Mouse (Mus musculus): ENCODE measurements around the gene Nudt1. TPM values are rescaled to one million over a fixed set of nuclear protein-coding genes. Genes with fewer than 3 reads are reported as not detected.
"Not testable (repeated sequence)": the region's sequence is repeated elsewhere in the genome, so short reads cannot be mapped to it uniquely, and the experiment has no call there.

The Nudt1 gene
- polyA plus RNA-seq, 1 experiment from 2014 or later, result 22.4 TPM

DNA sequence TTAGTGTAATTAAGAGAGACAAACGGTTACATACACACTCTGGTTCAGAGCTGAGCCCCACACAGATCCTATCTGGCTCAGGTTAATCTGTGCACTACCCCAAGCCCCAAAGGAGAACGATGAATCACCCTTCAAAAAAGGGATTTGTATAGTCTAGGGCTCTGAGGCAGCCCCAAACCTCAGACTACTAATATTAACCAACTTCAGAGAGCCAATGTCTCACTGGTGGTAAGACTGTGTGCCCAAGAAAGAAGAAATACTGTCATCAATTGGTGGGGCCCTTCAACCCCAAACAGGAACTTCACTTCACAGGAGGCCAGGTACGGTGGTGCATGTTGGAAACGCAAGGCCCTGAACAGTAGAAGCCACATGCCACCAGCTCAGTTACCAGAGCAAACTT lies 23.8 kb downstream of the Nudt1 start:
- Histone ChIP-seq H3K4me1 (replicated peaks) (no peaks in the 10 kb centered on the region), H3K27me3 (no peaks in the 10 kb centered on the region), H3K4me2 (no peak overlapping the region), H3K9ac (no peak overlapping the region), H3K36me3 (peaks cover 10% of the 10 kb centered on the region; the same call in 1 of the 2 replicates), H3K27ac (no peak overlapping the region), H3K9me3 (replicated peaks) (no peaks in the 10 kb centered on the region), H3K4me3 (no peak overlapping the region)
- whole genome bisulfite sequencing, result 87% methylated on average over 4 of the region's 4 CpGs
- ATAC-seq (replicated peaks; ENCODE audit: insufficient number of reproducible peaks, insufficient read depth, low FRiP score, low read depth), result no peak

DNA sequence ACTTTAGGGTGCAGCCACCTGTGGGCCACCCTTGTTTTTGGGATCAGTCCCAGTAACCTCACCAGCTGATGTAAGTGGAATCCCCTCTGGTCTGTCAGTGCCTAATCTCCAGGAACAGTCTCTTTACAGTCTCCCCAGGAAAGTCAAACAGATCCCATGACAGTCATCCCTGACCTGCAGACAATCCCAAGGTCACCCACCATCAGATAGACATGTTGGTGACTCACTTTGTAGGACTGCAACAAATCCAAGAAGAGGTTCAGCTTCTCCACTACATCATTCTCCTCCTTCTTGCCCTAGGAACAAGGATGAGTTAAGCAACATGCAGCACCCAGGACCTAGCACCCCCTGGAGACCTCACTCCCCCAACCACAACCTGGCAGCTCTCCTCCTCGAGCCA lies 24.6 kb downstream of the Nudt1 start:
- Histone ChIP-seq H3K27me3 (no peaks in the 10 kb centered on the region), H3K36me3 (peaks cover 10% of the 10 kb centered on the region; the same call in 1 of the 2 replicates), H3K27ac (no peak overlapping the region), H3K4me3 (no peak overlapping the region), H3K9ac (no peak overlapping the region), H3K9me3 (replicated peaks) (no peaks in the 10 kb centered on the region), H3K4me1 (replicated peaks) (no peaks in the 10 kb centered on the region), H3K4me2 (no peak overlapping the region)
- 74% methylated on average over 1 of the region's 1 CpGs for WGBS
- no peak for ATAC-seq (replicated peaks; ENCODE audit: insufficient number of reproducible peaks, insufficient read depth, low FRiP score, low read depth)

DNA sequence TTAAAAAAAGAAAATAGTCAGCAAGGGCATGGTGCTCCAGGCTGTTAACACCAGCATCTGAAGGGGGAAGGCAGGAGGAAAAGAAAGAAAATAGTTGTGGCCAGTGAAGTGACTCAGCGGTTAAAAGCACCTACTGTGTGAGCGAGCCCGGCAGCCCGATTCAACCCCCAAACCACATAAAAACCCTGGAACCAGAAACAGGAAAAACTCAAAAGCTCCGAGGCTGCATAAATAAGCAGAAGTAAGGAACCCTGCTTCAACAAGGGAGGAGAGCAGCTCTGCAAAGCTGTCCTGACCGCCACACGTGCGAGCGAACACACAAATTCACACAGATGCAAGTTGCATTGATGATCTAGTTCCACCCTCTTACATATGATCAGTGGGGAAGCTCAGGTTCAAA lies 28.4 kb downstream of the Nudt1 start:
- Histone ChIP-seq H3K4me2 (no peak overlapping the region), H3K9ac (no peak overlapping the region), H3K27ac (no peak overlapping the region), H3K36me3 (peaks cover 41% of the 10 kb centered on the region), H3K9me3 (replicated peaks) (no peaks in the 10 kb centered on the region), H3K27me3 (no peaks in the 10 kb centered on the region), H3K4me1 (replicated peaks) (no peaks in the 10 kb centered on the region), H3K4me3 (no peak overlapping the region)
- 87% methylated on average over 9 of the region's 9 CpGs for WGBS
- ATAC-seq (replicated peaks; ENCODE audit: insufficient number of reproducible peaks, insufficient read depth, low FRiP score, low read depth), result no peak

DNA sequence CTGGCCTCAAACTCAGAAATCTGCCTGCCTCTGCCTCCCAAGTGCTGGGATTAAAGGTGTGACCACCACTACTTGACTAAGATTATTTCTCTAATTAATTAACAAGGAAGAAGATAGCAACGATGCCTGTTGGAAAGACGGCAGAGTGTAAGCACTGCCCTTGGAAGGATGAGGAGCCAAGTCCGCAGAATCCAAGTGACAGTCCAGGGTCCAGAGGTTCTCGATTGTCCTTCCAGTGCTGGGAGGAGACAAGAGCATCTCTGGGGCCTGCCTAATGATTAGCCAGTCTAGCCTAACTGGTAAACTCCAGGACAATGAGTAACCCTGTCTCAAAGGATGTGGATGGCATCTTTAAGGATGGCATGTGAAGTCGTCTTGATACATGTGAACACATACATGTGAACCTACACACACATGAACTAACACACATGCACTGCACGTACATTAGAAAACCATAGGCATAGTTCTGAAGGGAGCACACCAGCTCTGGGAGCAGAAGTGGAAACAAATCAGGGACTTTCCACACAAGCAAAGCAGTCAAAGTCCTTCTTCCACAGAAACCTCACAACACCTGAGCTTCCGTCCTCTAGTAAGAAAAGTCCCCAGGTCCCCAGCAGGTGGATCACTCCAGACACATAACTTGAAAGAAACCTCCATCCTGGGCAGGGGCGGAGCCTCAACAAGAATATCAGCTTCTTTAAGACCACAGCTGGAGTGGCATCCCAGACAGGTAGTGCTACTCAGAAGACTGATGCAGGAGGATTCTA lies 29.5 kb downstream of the Nudt1 start:
- WGBS, result 88% methylated on average over 8 of the region's 8 CpGs

DNA sequence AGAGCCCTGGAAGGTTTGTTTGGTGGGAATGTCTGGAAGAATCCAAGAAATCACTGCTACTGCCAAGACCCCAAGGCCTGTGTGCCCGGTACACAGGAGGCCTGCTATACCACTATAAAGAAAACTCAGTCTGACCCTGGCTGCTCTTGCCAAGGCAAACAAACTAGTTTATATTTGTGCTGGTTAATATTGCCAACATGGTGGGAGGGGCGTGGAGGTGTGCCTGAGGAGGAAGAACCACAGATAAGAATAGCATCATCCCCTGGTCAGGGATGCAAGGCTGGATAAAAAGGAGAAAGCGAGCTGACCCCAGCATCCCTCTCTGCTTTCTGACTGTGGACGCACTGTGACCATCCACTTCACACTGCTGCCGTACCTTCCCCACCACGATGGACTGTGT lies 30.9 kb downstream of the Nudt1 start:
- no peak for ATAC-seq (replicated peaks; ENCODE audit: insufficient number of reproducible peaks, insufficient read depth, low FRiP score, low read depth)
- Histone ChIP-seq H3K36me3 (peaks cover 56% of the 10 kb centered on the region), H3K9me3 (replicated peaks) (no peaks in the 10 kb centered on the region), H3K4me3 (no peak overlapping the region), H3K4me2 (no peak overlapping the region), H3K9ac (no peak overlapping the region), H3K27ac (no peak overlapping the region), H3K4me1 (replicated peaks) (no peaks in the 10 kb centered on the region), H3K27me3 (no peaks in the 10 kb centered on the region)
- 90% methylated on average over 6 of the region's 6 CpGs for WGBS

More for the DNA sequence above, 29.5 kb downstream of the Nudt1 start:
- Histone ChIP-seq H3K9me3 (replicated peaks) (no peaks in the 10 kb centered on the region), H3K27ac (no peak overlapping the region), H3K4me3 (no peak overlapping the region), H3K4me2 (no peak overlapping the region), H3K27me3 (no peaks in the 10 kb centered on the region), H3K4me1 (replicated peaks) (no peaks in the 10 kb centered on the region), H3K9ac (no peak overlapping the region), H3K36me3 (peaks cover 46% of the 10 kb centered on the region)
- ATAC-seq (replicated peaks; ENCODE audit: insufficient number of reproducible peaks, insufficient read depth, low FRiP score, low read depth), result no peak

DNA sequence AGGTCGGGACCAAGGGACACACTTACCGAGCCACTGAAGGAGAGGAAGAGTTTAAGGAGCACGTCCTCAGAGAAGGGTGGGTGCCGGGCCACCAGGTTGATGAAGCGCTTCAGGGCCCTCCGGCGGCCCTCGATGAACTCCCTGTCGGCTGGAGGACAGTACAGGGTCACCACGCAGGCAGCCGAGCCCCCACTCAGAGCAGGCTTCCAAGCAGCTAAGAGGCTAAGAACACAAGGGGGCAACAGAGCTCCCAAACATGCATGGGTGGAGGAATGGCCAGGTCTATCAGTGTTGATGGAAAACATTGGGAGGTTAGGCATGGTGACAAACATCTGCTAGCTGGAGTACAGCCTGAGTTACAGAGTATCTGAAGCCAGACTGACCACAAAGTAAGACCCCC lies 34.5 kb downstream of the Nudt1 start:
- Histone ChIP-seq H3K9me3 (replicated peaks) (no peaks in the 10 kb centered on the region), H3K4me3 (no peak overlapping the region), H3K4me2 (no peak overlapping the region), H3K9ac (no peak overlapping the region), H3K27me3 (no peaks in the 10 kb centered on the region), H3K36me3 (peaks cover 63% of the 10 kb centered on the region), H3K27ac (no peak overlapping the region), H3K4me1 (replicated peaks) (no peaks in the 10 kb centered on the region)
- no peak for ATAC-seq (replicated peaks; ENCODE audit: insufficient number of reproducible peaks, insufficient read depth, low FRiP score, low read depth)
- WGBS, result 77% methylated on average over 11 of the region's 11 CpGs

DNA sequence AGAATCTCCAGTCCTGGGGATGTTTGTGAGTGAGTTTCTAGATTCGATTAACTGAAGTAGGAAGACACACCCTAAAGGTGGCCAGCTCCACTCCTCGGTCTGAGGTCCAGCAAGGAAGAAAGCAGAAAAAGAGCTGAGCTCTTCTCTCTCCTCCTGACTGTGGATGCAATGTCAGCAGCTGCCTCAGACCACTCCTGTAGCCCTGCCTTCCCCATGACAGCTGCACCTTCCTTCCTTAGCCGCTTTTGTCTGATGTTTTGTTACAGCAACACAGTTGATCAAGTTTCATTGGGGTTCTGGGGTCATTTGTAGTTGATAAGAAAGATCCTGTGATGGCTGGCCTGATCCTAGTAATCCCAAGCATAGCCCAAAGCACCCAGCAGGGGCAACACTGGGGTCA lies 36.0 kb downstream of the Nudt1 start:
- ATAC-seq (replicated peaks; ENCODE audit: insufficient number of reproducible peaks, insufficient read depth, low FRiP score, low read depth), result no peak
- Histone ChIP-seq H3K36me3 (peaks cover 51% of the 10 kb centered on the region), H3K4me3 (no peak overlapping the region), H3K27me3 (no peaks in the 10 kb centered on the region), H3K27ac (no peak overlapping the region), H3K9ac (no peak overlapping the region), H3K9me3 (replicated peaks) (no peaks in the 10 kb centered on the region), H3K4me1 (replicated peaks) (no peaks in the 10 kb centered on the region), H3K4me2 (no peak overlapping the region)
- 83% methylated on average over 3 of the region's 3 CpGs for WGBS

DNA sequence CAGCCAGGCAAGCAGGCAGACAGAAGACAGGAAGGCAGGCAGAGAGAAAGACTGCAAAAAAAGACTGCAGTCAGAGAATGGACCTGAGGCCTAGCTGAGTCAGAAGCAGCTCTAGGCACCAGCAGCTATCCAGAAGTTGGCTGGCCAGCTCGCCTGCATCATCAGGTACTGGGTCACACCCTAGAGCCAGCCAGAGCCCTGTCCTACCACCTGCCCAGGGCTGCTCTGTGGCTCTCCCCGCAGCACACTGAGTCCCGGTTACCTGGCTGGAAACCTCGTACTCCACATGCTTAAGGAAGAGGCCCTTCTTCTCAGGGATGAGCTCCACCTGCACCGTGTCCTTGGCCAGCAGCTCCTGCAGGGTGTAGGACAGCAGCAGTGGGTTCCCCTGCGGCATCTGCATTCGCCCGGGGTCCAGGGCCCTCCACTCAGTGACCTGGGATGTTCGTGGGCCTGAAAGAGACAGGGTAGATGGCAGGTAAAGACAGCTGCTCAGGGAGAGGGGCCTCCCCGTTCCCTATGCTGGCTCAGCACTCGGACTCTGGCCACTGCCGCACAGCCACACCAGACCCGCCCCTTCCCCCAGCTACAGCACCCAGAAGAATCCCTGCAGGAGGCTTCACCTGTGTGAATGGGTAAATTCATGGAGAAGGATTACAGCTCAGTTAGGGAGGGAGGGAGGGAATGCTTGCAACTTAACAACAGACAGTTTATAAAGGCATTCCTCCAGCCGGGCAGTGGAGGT lies 38.6 kb downstream of the Nudt1 start:
- H3K9ac ChIP-seq, result no peak overlapping the region
- 82% methylated on average over 14 of the region's 14 CpGs for WGBS
- ATAC-seq (replicated peaks; ENCODE audit: insufficient number of reproducible peaks, insufficient read depth, low FRiP score, low read depth), result no peak
- H3K4me2 ChIP-seq, result no peak overlapping the region
- no peak overlapping the region for H3K27ac ChIP-seq
- H3K4me3 ChIP-seq, result no peak overlapping the region
- H3K27me3 ChIP-seq, result no peaks in the 10 kb centered on the region
- H3K4me1 ChIP-seq (replicated peaks), result no peaks in the 10 kb centered on the region
- H3K9me3 ChIP-seq (replicated peaks), result no peaks in the 10 kb centered on the region
- peaks cover 26% of the 10 kb centered on the region for H3K36me3 ChIP-seq

DNA sequence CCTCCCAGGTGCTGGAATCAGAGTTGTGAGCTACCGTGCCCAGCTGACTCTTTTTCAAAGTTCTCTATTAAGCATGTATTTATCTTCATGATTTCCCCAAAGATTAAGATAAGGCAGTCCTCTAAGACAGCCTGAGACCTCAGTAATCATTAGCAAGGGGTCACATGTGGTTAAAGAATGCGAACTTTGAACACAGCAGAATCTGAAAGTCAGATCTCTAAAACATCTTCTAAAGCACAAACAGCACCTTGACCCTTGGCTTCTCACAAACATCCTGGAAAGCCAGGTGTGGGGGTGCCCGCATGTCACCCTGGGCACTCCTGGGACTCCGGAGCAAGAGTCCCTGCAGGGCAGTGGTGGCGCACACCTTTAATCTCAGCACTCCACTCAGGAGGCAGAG lies 43.0 kb downstream of the Nudt1 start:
- Histone ChIP-seq H3K27me3 (no peaks in the 10 kb centered on the region), H3K9me3 (replicated peaks) (no peaks in the 10 kb centered on the region), H3K27ac (no peak overlapping the region), H3K4me3 (no peak overlapping the region), H3K4me1 (replicated peaks) (no peaks in the 10 kb centered on the region), H3K36me3 (0 out of 2 replicates have a peak, but pooled peaks cover 2% of the 10 kb centered on the region), H3K4me2 (no peak overlapping the region), H3K9ac (no peak overlapping the region)
- WGBS, result 93% methylated on average over 5 of the region's 5 CpGs
- no peak for ATAC-seq (replicated peaks; ENCODE audit: insufficient number of reproducible peaks, insufficient read depth, low FRiP score, low read depth)

DNA sequence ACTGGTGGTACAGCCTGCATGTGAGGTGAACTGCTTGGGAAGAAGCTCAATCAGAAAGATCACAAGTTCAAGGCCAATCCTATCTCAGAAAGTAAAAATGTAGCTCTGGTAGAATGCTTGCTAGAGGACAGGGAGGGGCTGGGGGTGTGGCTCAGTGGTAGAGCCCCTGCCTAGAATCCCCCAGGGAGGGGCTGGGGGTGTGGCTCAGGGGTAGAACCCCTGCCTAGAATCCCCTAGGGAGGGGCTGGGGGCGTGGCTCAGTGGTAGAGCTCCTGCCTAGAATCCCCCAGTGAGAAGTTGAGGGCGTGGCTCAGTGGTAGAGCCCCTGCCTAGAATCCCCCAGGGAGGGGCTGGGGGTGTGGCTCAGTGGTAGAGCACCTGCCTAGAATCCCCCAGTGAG lies 46.7 kb downstream of the Nudt1 start:
- not testable (repeated sequence) for H3K4me1 ChIP-seq (replicated peaks); H3K4me2 ChIP-seq; H3K9me3 ChIP-seq (replicated peaks); H3K27ac ChIP-seq; H3K9ac ChIP-seq; H3K27me3 ChIP-seq; H3K4me3 ChIP-seq; H3K36me3 ChIP-seq; ATAC-seq (replicated peaks; ENCODE audit: insufficient number of reproducible peaks, insufficient read depth, low FRiP score, low read depth)
- WGBS, result 84% methylated on average over 2 of the region's 2 CpGs

DNA sequence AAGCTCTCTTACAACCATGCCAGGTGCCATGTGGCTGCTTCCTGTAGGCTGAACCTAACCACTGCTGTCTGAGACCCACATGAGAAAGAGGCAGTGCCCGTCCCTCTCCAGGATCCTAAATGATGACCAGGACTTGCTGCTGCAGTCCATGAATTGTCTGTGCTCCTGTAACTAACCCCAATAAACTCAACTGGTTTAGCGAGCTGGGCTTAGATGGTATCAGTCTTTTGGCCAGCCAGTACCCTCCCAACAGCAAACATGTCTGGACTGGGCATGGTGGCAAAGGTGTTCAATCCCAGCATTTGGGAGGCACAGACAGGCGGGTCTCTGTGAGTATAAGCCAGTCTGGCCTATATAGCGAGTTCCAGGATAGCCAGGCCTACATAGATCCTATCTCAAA lies 47.5 kb downstream of the Nudt1 start:
- no peak overlapping the region for H3K4me3 ChIP-seq
- H3K9ac ChIP-seq, result no peak overlapping the region
- H3K27ac ChIP-seq, result no peak overlapping the region
- no peaks in the 10 kb centered on the region for H3K27me3 ChIP-seq
- 92% methylated on average over 4 of the region's 4 CpGs for WGBS
- ATAC-seq (replicated peaks; ENCODE audit: insufficient number of reproducible peaks, insufficient read depth, low FRiP score, low read depth), result no peak
- peaks cover 6% of the 10 kb centered on the region for H3K4me1 ChIP-seq (replicated peaks)
- H3K4me2 ChIP-seq, result no peak overlapping the region
- no peaks in the 10 kb centered on the region for H3K36me3 ChIP-seq
- H3K9me3 ChIP-seq (replicated peaks), result no peaks in the 10 kb centered on the region

DNA sequence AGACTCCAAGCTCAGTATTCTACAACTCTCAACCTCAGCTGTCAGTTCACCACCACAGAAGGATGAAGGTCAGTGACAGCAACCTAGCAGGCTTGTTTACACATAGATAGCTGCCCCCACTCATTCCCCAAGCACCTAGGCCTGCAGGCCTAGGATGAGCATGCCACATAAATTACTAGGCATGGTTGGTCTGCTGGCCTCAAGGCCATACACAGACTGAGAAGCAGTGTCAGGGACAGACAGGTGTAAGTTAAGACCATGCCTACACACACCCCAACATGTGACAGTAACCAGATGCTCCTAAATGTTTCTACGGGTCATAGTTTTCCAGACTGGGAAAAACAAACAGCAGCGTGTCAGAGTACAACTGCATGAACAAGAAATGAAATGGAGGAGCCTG lies 48.0 kb downstream of the Nudt1 start:
- H3K27me3 ChIP-seq, result no peaks in the 10 kb centered on the region
- no peak overlapping the region for H3K4me2 ChIP-seq
- peaks cover 6% of the 10 kb centered on the region for H3K4me1 ChIP-seq (replicated peaks)
- no peak overlapping the region for H3K27ac ChIP-seq
- H3K36me3 ChIP-seq, result no peaks in the 10 kb centered on the region
- H3K4me3 ChIP-seq, result no peak overlapping the region
- no peak overlapping the region for H3K9ac ChIP-seq
- no peaks in the 10 kb centered on the region for H3K9me3 ChIP-seq (replicated peaks)
- WGBS, result 71% methylated on average over 2 of the region's 2 CpGs
- ATAC-seq (replicated peaks; ENCODE audit: insufficient number of reproducible peaks, insufficient read depth, low FRiP score, low read depth), result no peak
